Mouse (Mus musculus) leukemia stem cell, adult 10-12 weeks (primary cell): ENCODE results near the gene Casp4. TPM values are rescaled to one million over a fixed set of nuclear protein-coding genes. Genes with fewer than 3 reads are reported as not detected.

Experiments used
- polyA plus RNA-seq: library from polyadenylated mRNA; stranded (reverse); fragments of >175 nt; gene quantifications from 2 replicates; pipeline ENCODE4 v1.2.3, GENCODE M21; 2012; ENCODE audit warnings: low replicate concordance

Casp4 gene
- 0.13 and 0.21 TPM in 2 replicates for polyA plus RNA-seq

DNA sequence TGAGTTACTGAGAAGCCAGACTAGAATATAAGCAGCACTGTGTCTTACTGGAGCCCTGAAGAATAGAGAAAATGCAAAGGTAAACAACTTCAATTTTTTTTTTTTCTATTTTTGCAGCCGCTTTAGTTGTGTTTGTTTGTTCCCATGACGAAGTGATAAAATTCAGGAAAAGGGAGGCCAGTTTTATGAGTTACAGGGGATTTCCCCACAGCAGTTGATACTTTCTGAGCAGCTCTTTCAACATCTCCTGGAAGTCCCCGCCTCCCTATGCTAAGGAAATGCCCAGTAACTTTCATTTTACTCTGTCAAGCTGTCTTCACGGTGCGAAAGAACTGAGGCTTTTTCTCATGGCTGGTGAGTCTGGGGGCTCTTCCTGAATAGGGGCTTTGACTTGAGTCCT lies at the start of gene Casp4:
Casp4 (plus strand) TSS at position 268 of the 400 bp plus-strand sequence.

DNA sequence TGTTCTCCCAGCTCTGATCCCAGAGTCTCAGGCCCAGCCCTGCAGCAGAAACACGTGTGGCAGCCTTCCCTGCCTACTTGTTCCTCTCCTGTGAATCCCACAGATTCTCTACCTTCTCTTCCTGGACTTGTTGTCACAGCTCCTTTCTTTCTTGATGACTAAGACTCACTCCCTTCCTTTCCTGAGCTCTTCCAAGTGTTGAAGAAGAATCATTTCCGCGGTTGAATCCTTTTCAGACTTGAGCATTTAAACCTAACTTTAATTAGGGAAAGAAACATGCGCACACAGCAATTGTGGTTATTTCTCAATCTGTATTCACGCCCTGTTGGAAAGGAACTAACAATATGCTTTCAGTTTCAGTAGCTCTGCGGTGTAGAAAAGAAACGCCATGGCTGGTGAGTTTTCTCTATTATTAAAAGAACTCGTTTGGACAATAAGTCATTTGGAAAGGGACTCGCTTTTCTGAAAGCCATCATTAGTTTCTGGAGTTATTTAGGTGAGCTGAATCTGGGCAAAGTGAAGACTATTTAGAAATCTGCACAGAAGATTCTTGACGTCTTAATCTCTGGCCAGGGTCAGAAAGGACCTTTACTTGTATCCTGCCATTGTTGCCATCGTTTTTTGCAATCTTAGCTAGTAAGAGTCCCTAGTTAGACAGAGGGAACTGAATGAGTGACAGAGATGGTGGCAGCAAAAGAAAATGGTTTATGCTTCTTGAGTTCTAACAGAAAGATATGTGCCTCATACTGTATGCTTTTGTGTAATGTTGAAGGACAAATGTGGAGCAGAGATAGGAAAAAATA lies 10.1 kb upstream of the Casp4 start, which contains the start of gene Casp1:
Casp1 (plus strand) TSS at position 189 of the 803 bp plus-strand sequence.

DNA sequence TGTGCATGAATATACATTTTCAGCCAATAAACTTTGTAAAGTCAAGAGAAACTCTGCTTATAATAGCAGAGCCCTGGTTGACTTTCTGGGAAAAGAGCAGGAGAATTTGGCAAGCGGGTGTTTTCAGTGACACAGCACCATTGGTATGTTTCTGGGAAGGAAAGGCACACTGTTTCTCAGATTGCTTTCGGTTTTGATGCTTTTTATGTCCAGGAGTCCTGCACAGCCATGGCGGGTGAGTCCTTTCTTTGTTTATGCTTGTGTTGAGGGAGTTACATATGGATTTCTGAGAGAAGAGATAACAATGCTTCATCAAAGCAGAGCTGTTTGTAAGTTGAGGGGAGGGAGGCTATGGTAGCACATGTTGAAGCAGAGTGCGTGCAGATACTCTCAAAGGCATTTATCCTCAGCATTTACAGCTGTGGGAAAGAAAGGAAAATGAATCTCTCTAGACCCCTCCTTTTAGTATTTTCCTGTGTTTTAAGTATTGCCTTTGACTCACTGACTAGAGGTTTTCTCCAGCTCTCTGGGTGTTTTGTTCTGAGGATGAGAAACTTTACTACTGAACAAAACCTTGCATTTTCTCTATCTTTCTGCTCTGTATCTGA lies 36.8 kb downstream of the Casp4 start, which contains the start of gene Casp12:
Casp12 (plus strand) TSS at position 140 of the 608 bp plus-strand sequence.

Other genes starting within 250 kb of the Casp4 start
- 0.19 TPM in 1 of 2 replicates, not detected in the other for gene Casp1, start 10.3 kb upstream of the Casp4 start, polyA plus RNA-seq
- 0.17 TPM in 1 of 2 replicates, not detected in the other for gene Casp12, start 36.6 kb downstream of the Casp4 start, polyA plus RNA-seq